Mouse (Mus musculus) intestine, postnatal 0 days (tissue): ENCODE data around the gene Ppp2r1b. TPM values are rescaled to one million over a fixed set of nuclear protein-coding genes. Genes with fewer than 3 reads are reported as not detected.

Source experiments
- ATAC-seq: fragments of 200-750 bp; cut with Nextera tagmentation; 2 replicates; pipeline ENCODE4 v1.8.0; 2017; ENCODE audit warnings: mild to moderate bottlenecking, moderate TSS enrichment, moderate library complexity
- H3K27ac ChIP-seq: fragments of 300-500 bp; sonication (generic); 2 replicates; pipeline ENCODE4 v1.5.1; 2014; ENCODE audit warnings: mild to moderate bottlenecking, low read depth, low read length, moderate library complexity
- H3K27me3 ChIP-seq: fragments of 300-500 bp; sonication (generic); replicated peaks from 2 replicates; pipeline ENCODE4 v1.6.1; 2014; ENCODE audit warnings: low read length, mixed read lengths; ENCODE audit not compliant: control insufficient read depth, insufficient read depth
- H3K36me3 ChIP-seq: fragments of 300-500 bp; sonication (generic); 2 replicates; pipeline ENCODE4 v1.6.1; 2014; ENCODE audit warnings: mild to moderate bottlenecking, moderate library complexity; ENCODE audit not compliant: control insufficient read depth, insufficient read depth
- H3K4me1 ChIP-seq: fragments of 300-500 bp; sonication (generic); replicated peaks from 2 replicates; pipeline ENCODE4 v1.6.1; 2014; ENCODE audit warnings: antibody characterized with exemption, low read length, mixed read lengths; ENCODE audit not compliant: control insufficient read depth, insufficient read depth
- H3K4me2 ChIP-seq: fragments of 300-500 bp; sonication (generic); replicated peaks from 2 replicates; pipeline ENCODE4 v1.6.1; 2014; ENCODE audit warnings: low read depth, mild to moderate bottlenecking, moderate library complexity
- H3K4me3 ChIP-seq: fragments of 300-500 bp; sonication (generic); 2 replicates; pipeline ENCODE4 v1.5.1; 2014; ENCODE audit warnings: low read depth, low read length
- H3K9ac ChIP-seq: fragments of 300-500 bp; sonication (generic); 2 replicates; pipeline ENCODE4 v1.6.1; 2014; ENCODE audit warnings: mild to moderate bottlenecking, low read depth, low read length
- H3K9me3 ChIP-seq: fragments of 300-500 bp; sonication (generic); 2 replicates; pipeline ENCODE4 v1.6.1; 2016; ENCODE audit warnings: mixed run types; ENCODE audit not compliant: control insufficient read depth
- CTCF ChIP-seq: sonication (generic); IDR thresholded peaks from 2 replicates; pipeline ENCODE4 v1.5.1; 2016; ENCODE audit warnings: low read depth, mild to moderate bottlenecking, control low read depth, antibody characterized with exemption, moderate library complexity
- WGBS: fragments of 180-500 bp; shearing (Covaris S2); extraction: QIAGEN DNeasy Blood & Tissue Kit; methylation state at CpG from one replicate; pipeline ENCODE4 v1.1.7; 2014; 5-methylcytosine and 5-hydroxymethylcytosine counted together
- polyA plus RNA-seq: library from polyadenylated mRNA; unstranded; fragments of >200 nt; fragmentation: Nextera tagmentation; extraction: Ambion mirVana; gene quantifications from 2 replicates; pipeline ENCODE4 v1.2.1, GENCODE M21; 2015

Gene Ppp2r1b
- polyA plus RNA-seq: 20.0 and 21.4 TPM in 2 replicates

DNA sequence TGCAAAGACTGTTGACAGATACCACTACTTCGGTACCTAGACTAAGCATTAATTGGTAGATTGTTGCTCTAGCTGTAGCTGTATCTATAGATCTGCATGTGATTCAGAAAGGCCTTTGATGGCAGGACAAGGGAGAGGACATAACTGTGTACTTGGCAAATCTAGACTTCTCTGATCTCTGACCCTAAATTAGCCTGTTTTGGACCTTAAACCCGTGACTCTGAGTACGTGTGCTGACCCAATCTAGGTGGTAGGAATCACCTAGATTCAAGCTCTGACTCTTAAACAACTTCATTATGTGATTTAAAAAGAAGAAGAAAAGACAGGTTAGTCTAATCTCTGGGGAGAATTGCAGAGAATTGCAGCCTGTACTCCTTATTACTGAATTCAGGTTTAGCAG is at the start of gene Ppp2r1b:
TSS of gene Ppp2r1b (plus strand) at position 221 of the 400 bp plus-strand sequence.
- H3K27me3 ChIP-seq: no peaks in the 10 kb centered on the region
- H3K4me2 ChIP-seq: 0 out of 2 replicates have a peak within 1 kb of the TSS, but pooled peaks have one; percentile 6
- H3K9ac ChIP-seq: no peak within 1 kb of the TSS
- no peak for ATAC-seq
- H3K36me3 ChIP-seq: peaks cover 17% of the 10 kb centered on the region
- peak within 1 kb of the TSS; percentile 62 for H3K27ac ChIP-seq
- H3K4me1 ChIP-seq: 0 out of 2 replicates have a peak, but pooled peaks cover 13% of the 10 kb centered on the region
- no peak for TF ChIP-seq CTCF
- H3K4me3 ChIP-seq: no peak within 1 kb of the TSS
- H3K9me3 ChIP-seq: no peaks in the 10 kb centered on the region
- WGBS: 49% methylated on average over 3 of the region's 3 CpGs

DNA sequence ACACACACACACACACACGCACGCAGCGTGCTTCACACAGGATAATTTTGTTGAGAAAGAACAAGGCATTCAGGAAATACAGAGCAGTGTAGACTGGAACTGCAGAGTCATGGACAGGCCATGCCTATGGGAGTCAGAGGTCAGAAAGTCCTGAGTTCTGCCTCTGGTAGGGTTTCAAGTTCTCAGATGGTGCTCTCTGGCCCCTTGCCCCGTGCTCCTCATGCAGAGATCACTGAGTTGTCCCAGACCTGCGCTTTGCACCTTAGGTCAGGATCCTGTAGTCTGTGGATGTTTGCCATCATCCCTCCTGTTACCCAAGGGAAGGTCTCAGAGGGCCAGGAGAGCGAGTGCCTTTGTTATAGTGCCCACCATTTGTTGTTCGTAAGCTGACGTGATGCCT is 48.3 kb upstream of the Ppp2r1b start:
- Histone ChIP-seq H3K4me1 (no peaks in the 10 kb centered on the region), H3K27me3 (no peaks in the 10 kb centered on the region), H3K9me3 (no peaks in the 10 kb centered on the region), H3K36me3 (peaks cover 22% of the 10 kb centered on the region), H3K4me2 (no peak overlapping the region), H3K4me3 (no peak overlapping the region), H3K9ac (no peak overlapping the region), H3K27ac (no peak overlapping the region)
- ATAC-seq: no peak
- WGBS: 94% methylated on average over 8 of the region's 8 CpGs
- no peak for TF ChIP-seq CTCF

DNA sequence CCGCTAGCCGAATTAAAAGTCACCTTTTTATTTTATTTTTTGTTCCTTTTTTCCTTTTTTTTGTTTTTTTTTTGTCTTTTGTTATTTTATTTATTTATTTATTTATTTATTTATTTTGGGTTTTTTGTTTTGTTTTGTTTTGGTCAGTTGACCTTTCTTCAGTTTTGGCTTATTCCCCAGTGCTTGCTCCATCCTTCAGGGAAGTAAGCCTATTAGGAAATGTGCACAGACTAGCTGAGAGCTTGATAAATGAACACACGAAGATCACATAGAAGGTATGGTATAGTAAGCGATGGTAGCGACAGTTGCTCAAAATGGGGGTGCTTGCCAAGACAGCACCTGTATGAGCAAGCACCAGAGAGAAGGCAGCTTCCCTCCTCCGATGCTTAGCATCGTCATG is 47.5 kb upstream of the Ppp2r1b start:
- Histone ChIP-seq H3K36me3 (peaks cover 26% of the 10 kb centered on the region), H3K4me2 (no peak overlapping the region), H3K4me3 (no peak overlapping the region), H3K4me1 (no peaks in the 10 kb centered on the region), H3K27me3 (no peaks in the 10 kb centered on the region), H3K9me3 (no peaks in the 10 kb centered on the region), H3K9ac (no peak overlapping the region), H3K27ac (no peak overlapping the region)
- TF ChIP-seq CTCF: no peak
- no peak for ATAC-seq
- 90% methylated on average over 7 of the region's 7 CpGs for WGBS

DNA sequence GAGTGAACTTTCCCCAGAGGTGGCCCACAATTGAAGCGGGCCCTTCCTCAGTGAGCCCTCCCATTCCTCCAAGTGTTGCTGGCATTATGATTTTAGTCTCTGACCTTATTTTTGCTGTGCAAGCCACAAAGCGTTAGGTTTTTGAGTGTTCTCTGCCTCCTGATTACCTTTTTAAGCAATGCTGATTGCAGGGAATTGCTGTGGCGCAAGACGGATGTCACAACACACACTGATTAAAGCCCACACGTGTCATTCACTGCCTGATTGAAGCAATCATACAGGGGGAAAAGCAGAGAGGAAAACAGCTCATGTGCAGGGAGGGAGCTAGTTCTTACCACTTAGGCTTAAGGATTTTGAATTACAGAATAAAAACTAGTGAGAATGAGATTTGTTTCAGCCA is 46.7 kb upstream of the Ppp2r1b start:
- Histone ChIP-seq H3K27ac (no peak overlapping the region), H3K4me2 (no peak overlapping the region), H3K36me3 (peaks cover 32% of the 10 kb centered on the region), H3K4me3 (no peak overlapping the region), H3K9ac (no peak overlapping the region), H3K9me3 (no peaks in the 10 kb centered on the region), H3K27me3 (no peaks in the 10 kb centered on the region), H3K4me1 (no peaks in the 10 kb centered on the region)
- ATAC-seq: no peak
- no peak for TF ChIP-seq CTCF
- 50% methylated on average over 5 of the region's 5 CpGs for WGBS

DNA sequence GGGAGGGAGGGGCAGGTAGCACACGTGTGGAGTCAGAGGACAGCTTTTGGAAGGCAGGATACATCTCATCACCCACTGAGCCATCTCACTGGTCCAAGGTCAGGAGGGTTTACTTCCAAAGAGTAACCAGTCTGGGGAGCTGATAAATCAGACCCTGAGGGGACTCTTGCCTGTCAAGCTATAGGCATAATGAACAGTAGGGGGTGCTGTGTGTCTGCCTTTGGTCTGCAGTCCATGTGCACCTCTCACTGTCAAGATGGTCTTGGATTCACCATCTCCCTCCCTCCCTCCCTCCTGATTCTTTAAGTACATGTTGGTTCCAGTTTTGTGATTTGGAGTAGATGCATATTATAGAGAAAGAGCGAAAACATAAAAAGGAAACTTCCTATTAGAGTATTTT is 44.1 kb upstream of the Ppp2r1b start:
- TF ChIP-seq CTCF: peak; percentile 83
- Histone ChIP-seq H3K9ac (no peak overlapping the region), H3K4me3 (no peak overlapping the region), H3K27ac (no peak overlapping the region), H3K27me3 (no peaks in the 10 kb centered on the region), H3K9me3 (no peaks in the 10 kb centered on the region), H3K4me2 (no peak overlapping the region), H3K36me3 (peaks cover 44% of the 10 kb centered on the region), H3K4me1 (no peaks in the 10 kb centered on the region)
- WGBS: 72% methylated on average over 2 of the region's 2 CpGs
- no peak for ATAC-seq

DNA sequence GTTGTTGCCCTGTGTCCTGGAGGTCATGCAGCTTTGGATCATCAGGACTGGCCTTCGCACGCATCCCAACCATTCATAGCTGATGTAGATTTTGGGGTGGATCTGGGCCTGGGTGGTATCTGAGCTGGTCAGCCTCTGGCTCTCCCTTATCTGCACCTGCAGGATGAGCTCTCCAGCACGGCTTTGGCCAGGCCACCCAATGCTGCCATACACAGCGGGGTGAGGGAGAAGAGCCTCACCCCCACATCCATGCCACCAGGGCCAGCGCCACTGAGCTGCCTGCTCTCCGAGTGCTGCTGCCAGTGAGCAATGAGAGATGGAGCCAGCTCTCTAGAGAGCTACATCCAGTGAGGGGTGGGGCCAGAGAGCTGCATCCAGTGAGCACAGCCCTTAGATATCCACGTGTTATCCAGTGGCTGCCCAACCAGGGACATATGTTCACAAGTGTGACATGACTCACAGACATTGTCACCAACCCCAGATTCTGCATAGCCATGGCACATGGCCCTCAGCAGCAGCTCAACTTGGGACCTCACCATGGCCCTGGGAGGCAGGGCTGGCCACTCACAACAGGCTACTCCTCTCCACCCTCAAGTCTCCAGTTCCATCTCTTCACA is 41.9 kb upstream of the Ppp2r1b start:
- no peak for TF ChIP-seq CTCF
- H3K4me1 ChIP-seq: no peaks in the 10 kb centered on the region
- no peak for ATAC-seq
- H3K36me3 ChIP-seq: peaks cover 61% of the 10 kb centered on the region
- no peak overlapping the region for H3K9ac ChIP-seq
- WGBS: 84% methylated on average over 7 of the region's 7 CpGs
- no peaks in the 10 kb centered on the region for H3K27me3 ChIP-seq
- H3K9me3 ChIP-seq: no peaks in the 10 kb centered on the region
- H3K27ac ChIP-seq: no peak overlapping the region
- no peak overlapping the region for H3K4me3 ChIP-seq
- no peak overlapping the region for H3K4me2 ChIP-seq
